Mouse (Mus musculus) limb, embryonic 13.5 days (tissue): ENCODE data around the gene Itpr3. TPM values are rescaled to one million over a fixed set of nuclear protein-coding genes. Genes with fewer than 3 reads are reported as not detected.
A peak's percentile ranks its signal among the peaks of the same experiment; 100 is the strongest.

ENCODE experiments used
- ATAC-seq: fragments of 200-750 bp; cut with Nextera tagmentation; 2 replicates; pipeline ENCODE4 v1.8.0; 2017; ENCODE audit warnings: low read depth, moderate number of reproducible peaks, moderate TSS enrichment; ENCODE audit not compliant: low FRiP score
- H3K27ac ChIP-seq: fragments of 300-500 bp; sonication (generic); 2 replicates; pipeline ENCODE4 v1.5.1; 2015; ENCODE audit warnings: inconsistent platforms, mild to moderate bottlenecking, moderate library complexity
- H3K27me3 ChIP-seq: fragments of 300-500 bp; sonication (generic); 2 replicates; pipeline ENCODE4 v1.6.1; 2015; ENCODE audit warnings: mild to moderate bottlenecking, inconsistent platforms
- H3K36me3 ChIP-seq: fragments of 300-500 bp; sonication (generic); 2 replicates; pipeline ENCODE4 v1.6.1; 2015; ENCODE audit warnings: inconsistent platforms, mild to moderate bottlenecking, moderate library complexity
- H3K4me1 ChIP-seq: fragments of 300-500 bp; sonication (generic); 2 replicates; pipeline ENCODE4 v1.6.1; 2015; ENCODE audit warnings: inconsistent platforms
- H3K4me2 ChIP-seq: fragments of 300-500 bp; sonication (generic); replicated peaks from 2 replicates; pipeline ENCODE4 v1.6.1; 2015; ENCODE audit warnings: inconsistent platforms, mild to moderate bottlenecking, moderate library complexity
- H3K4me3 ChIP-seq: fragments of 300-500 bp; sonication (generic); 2 replicates; pipeline ENCODE4 v1.5.1; 2015; ENCODE audit warnings: moderate library complexity, mild to moderate bottlenecking, inconsistent platforms
- H3K9ac ChIP-seq: fragments of 300-500 bp; sonication (generic); 2 replicates; pipeline ENCODE4 v1.6.1; 2015; ENCODE audit warnings: mild to moderate bottlenecking, inconsistent platforms
- H3K9me3 ChIP-seq: fragments of 300-500 bp; sonication (generic); 2 replicates; pipeline ENCODE4 v1.6.1; 2016; ENCODE audit warnings: inconsistent platforms
- WGBS: fragments of 180-500 bp; shearing (Covaris S2); methylation state at CpG from one replicate; pipeline ENCODE4 v1.1.7; 2015; 5-methylcytosine and 5-hydroxymethylcytosine counted together
- polyA plus RNA-seq: library from polyadenylated mRNA; unstranded; fragments of >200 nt; fragmentation: Nextera tagmentation; extraction: Ambion mirVana; gene quantifications from 2 replicates; pipeline ENCODE4 v1.2.1, GENCODE M21; 2015

Gene Itpr3
- polyA plus RNA-seq, 1 experiment from 2014 or later: 3.3 TPM

DNA sequence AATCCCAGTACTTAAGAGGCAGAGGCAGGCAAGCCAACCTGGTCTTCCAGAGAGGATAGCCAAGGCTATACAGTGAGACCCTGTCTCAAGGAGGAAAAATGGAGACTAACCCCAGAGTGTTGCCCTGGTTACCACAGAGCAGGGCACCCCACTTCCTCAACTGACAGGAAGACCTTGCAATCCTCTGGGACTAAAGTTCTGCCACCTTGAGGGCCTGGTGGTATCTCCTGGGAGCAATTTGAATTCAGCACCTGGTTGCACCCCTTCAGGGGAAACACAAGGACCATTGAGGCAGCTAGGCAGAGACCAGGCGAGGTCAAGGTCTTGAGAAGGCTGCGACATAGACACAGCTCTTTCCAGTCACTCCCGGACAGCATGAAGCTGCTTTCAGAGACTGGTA lies 31.2 kb upstream of the Itpr3 start:
- Histone ChIP-seq H3K9me3 (no peaks in the 10 kb centered on the region), H3K27ac (no peak overlapping the region), H3K4me1 (peaks cover 14% of the 10 kb centered on the region), H3K4me2 (no peak overlapping the region), H3K36me3 (peaks cover 54% of the 10 kb centered on the region), H3K4me3 (no peak overlapping the region), H3K9ac (no peak overlapping the region), H3K27me3 (no peaks in the 10 kb centered on the region)
- 92% methylated on average over 3 of the region's 3 CpGs for WGBS
- ATAC-seq: no peak

DNA sequence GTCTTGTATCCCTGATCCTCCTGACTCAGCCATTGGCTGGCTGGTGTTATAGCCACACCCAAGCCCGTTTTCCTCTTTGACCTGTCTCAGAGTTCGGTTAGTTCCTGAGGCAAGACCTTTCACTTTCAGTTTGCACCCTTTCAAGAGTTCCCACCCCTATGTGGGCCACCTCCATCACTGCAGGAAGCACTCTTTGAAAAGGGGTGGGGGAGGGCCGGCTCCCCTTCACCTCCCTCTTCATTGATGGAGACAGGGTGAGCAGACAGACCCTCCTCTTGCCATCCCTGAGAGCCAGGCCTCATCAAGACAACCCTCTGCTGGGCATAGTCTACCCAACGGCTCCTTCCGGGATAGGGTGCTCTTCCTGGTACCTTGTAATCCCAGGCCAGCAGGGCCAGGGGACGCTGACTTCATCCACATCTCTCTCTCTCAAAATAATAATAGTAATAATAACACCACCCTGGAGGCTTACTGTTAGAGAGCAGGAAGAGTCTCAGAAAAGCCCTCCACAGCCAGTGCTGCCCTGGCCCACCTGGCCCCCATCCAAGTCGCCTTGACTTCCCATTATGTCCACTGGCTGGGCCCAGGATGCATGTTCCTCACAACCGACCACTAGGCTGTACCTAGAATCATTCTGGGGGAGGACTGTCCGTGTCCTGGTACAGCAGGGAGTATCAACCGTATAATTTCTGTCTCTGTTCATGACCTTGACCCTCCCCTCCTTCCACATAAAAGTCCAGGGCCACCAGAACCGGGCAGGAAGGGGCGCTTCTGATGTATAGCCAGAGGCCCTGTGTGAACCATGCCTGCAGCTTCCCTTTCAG lies 29.4 kb upstream of the Itpr3 start:
- Histone ChIP-seq H3K27me3 (no peaks in the 10 kb centered on the region), H3K36me3 (peaks cover 36% of the 10 kb centered on the region), H3K9ac (peak overlapping the region; percentile 98), H3K4me3 (peak overlapping the region; percentile 78), H3K27ac (peak overlapping the region; percentile 81), H3K9me3 (no peaks in the 10 kb centered on the region), H3K4me1 (peaks cover 17% of the 10 kb centered on the region), H3K4me2 (peak overlapping the region; percentile 84)
- peak; percentile 5; the same call in 1 of the 2 replicates for ATAC-seq
- WGBS: 30% methylated on average over 12 of the region's 12 CpGs

DNA sequence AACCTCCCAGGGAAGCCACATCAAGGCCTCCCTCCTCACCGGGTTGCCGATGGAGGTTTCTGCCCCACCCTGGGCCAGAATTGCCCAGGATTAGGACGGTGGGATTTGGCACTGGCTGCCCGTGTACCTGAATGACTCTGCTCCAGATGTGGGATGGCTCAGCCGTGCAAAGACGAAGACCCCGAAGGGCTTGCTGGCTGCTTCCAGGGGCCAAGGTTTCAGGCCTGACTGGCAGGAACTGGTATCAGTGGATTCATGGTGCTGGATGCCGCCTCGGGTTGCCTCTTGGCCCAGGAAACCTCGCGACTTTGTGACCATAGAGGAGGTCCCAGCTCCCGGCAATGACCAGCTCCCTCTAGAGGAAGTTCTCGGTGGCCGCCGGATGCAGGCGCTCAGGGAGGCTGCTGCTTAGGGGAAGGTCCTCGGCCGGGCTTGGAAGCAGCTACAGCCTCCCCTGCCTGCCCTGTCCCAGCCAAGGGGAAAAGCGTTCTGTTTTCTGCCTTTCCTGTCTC lies 28.8 kb upstream of the Itpr3 start:
- Histone ChIP-seq H3K9ac (peak overlapping the region; percentile 98), H3K27me3 (no peaks in the 10 kb centered on the region), H3K27ac (peak overlapping the region; percentile 81), H3K36me3 (peaks cover 30% of the 10 kb centered on the region), H3K9me3 (no peaks in the 10 kb centered on the region), H3K4me1 (peaks cover 23% of the 10 kb centered on the region), H3K4me3 (peak overlapping the region; percentile 78), H3K4me2 (peak overlapping the region; percentile 84)
- ATAC-seq: peak; percentile 77
- 1% methylated on average over 19 of the region's 19 CpGs for WGBS

DNA sequence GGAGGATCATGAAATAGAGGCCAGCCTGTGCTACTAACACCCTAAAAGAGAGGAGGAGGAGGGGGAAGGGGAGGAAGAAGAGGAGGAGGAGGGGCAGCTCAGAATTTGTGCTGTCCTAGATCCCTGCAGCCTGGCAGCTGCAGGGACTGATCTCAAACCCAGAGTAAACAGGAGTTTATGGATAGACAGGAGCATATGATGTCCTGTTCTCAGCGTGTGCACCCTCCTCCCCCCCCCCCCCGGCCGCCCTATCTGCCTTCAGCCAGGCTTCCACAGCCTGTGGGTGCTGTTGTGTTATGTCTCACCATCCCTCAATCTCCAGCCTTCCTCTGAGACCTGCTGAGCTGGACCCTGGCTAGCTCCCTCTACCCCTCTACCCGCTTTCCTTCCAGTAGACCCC lies 28.2 kb upstream of the Itpr3 start, which contains the start of gene Bak1:
TSS of gene Bak1 (minus strand) at position 101 of the 400 bp plus-strand sequence.
- Histone ChIP-seq H3K9ac (peak within 1 kb of the TSS; percentile 98), H3K27me3 (no peaks in the 10 kb centered on the region), H3K27ac (peak within 1 kb of the TSS; percentile 81), H3K4me2 (peak within 1 kb of the TSS; percentile 84), H3K4me1 (peaks cover 23% of the 10 kb centered on the region), H3K36me3 (peaks cover 24% of the 10 kb centered on the region), H3K4me3 (peak within 1 kb of the TSS; percentile 78), H3K9me3 (no peaks in the 10 kb centered on the region)
- 55% methylated on average over 4 of the region's 4 CpGs for WGBS
- ATAC-seq: peak; percentile 7; the same call in 1 of the 2 replicates

DNA sequence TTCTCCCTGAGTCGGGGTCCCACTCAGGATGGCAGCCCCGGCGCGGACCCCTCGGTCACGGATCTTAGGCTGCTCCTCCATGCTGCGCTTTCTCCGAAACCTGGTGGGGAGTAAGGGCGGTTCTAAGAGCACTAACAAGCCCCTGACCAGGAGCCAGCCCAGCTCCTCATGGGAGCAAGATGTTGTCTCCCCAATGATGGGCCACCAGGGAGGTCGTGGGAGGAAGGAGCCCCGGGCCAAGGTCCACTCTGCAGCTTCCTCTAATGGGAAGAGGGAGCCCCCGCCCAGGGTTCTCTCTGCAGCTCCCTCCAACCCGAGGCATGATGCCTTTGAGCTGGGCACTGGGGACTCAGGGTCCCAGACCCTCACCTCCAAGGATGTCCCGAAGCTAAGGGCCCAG lies 27.7 kb upstream of the Itpr3 start:
- H3K27me3 ChIP-seq: no peaks in the 10 kb centered on the region
- H3K36me3 ChIP-seq: peaks cover 19% of the 10 kb centered on the region
- no peak overlapping the region for H3K27ac ChIP-seq
- no peaks in the 10 kb centered on the region for H3K9me3 ChIP-seq
- H3K9ac ChIP-seq: no peak overlapping the region
- no peak overlapping the region for H3K4me3 ChIP-seq
- ATAC-seq: no peak
- WGBS: 91% methylated on average over 14 of the region's 14 CpGs
- H3K4me1 ChIP-seq: peaks cover 23% of the 10 kb centered on the region
- no peak overlapping the region for H3K4me2 ChIP-seq

DNA sequence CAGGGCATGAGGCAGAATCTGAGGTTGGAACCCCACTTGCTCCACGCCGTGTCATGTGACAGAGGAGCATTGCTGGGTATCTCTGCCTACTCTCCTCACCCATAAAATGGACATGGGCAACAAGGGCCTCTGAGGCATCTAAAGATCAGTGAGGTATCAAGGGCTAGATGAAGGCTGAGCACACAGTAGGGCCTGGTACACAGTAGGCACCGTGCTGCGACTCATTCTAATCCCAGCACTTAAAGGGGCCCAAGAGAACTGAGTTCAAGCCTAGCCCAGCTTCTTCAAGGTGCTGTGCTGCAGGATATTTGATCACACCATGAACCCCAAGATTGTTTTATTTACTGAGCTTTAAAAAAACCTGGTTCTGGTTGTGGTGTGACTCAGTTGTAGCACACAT lies 26.2 kb upstream of the Itpr3 start:
- no peak overlapping the region for H3K9ac ChIP-seq
- H3K9me3 ChIP-seq: no peaks in the 10 kb centered on the region
- 89% methylated on average over 4 of the region's 4 CpGs for WGBS
- no peaks in the 10 kb centered on the region for H3K27me3 ChIP-seq
- H3K4me3 ChIP-seq: no peak overlapping the region
- H3K4me1 ChIP-seq: peaks cover 28% of the 10 kb centered on the region
- ATAC-seq: no peak
- peaks cover 4% of the 10 kb centered on the region; the same call in 1 of the 2 replicates for H3K36me3 ChIP-seq
- no peak overlapping the region for H3K4me2 ChIP-seq
- no peak overlapping the region for H3K27ac ChIP-seq

DNA sequence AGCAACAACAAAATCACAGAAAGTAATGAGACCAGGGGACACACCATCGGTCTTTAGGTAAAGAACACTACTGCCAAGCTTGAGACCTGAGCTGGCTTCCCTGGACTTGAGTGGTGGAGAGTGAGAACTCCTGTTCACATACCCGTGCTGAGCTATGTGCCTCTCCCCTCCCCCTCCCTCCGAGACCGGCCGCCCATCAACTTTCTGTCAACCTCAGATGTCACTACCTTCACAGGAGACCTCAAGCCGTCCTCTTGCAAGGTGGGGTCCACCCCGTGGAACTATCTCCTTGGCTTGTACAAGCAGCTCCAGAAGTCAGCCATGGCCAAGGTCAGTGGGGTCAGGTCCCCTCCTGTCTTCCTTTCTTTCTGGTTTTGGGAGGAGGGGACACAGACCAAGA lies 24.8 kb upstream of the Itpr3 start:
- Histone ChIP-seq H3K9me3 (no peaks in the 10 kb centered on the region), H3K9ac (no peak overlapping the region), H3K4me2 (no peak overlapping the region; the same call in 1 of the 2 replicates), H3K36me3 (no peaks in the 10 kb centered on the region), H3K4me3 (no peak overlapping the region), H3K4me1 (peaks cover 28% of the 10 kb centered on the region), H3K27ac (no peak overlapping the region), H3K27me3 (no peaks in the 10 kb centered on the region)
- ATAC-seq: no peak
- 68% methylated on average over 7 of the region's 7 CpGs for WGBS

DNA sequence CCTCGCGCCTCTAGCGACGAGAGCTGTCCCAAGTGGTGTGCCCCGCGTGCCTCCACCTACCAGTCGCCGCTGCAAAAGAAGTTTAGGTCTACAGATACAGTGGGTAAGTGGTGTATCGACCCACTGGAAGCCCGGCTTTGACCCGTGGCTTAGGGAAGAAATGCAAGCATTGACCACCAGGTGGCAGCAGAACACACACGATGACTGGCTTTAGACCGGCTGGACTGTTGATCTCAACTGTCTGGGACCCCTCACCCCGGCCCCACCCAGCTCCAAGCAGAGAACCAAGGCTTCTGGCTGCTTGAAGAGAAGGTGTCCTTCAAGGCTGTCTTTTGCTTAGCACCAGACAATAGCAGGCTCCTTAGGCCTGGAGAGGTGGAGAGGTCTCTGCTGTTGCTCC lies 24.2 kb upstream of the Itpr3 start:
- Histone ChIP-seq H3K9me3 (no peaks in the 10 kb centered on the region), H3K27ac (no peak overlapping the region), H3K4me3 (no peak overlapping the region), H3K27me3 (no peaks in the 10 kb centered on the region), H3K4me1 (peaks cover 26% of the 10 kb centered on the region), H3K36me3 (no peaks in the 10 kb centered on the region), H3K9ac (no peak overlapping the region), H3K4me2 (peak overlapping the region; percentile 19; the same call in 1 of the 2 replicates)
- ATAC-seq: peak; percentile 41; the same call in 1 of the 2 replicates
- 5% methylated on average over 14 of the region's 14 CpGs for WGBS

DNA sequence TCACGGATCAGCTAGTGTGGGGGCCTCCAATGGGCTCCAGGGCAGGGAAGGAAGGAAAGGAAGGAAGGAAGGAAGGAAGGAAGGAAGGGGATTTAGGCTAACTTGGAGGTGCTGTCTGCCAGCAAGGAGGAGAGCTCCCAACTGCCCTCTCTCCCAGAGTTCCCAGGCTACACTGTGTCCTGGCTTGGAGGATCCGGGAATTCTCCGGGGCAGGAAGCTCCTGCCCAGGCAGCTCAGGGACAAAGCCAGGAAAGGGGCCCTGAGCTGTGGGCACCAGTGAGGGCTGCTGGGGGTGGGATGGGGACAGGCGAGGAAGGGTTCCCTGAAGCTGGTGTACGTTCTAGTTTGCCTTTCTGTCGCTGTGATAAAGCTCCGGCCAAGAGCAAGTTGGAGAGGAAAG lies 20.6 kb upstream of the Itpr3 start:
- Histone ChIP-seq H3K9ac (0 out of 2 replicates have a peak overlapping the region, but pooled peaks have one; percentile 50), H3K36me3 (no peaks in the 10 kb centered on the region), H3K4me2 (no peak overlapping the region), H3K4me3 (no peak overlapping the region), H3K27ac (peak overlapping the region; percentile 33; the same call in 1 of the 2 replicates), H3K9me3 (no peaks in the 10 kb centered on the region), H3K4me1 (peaks cover 58% of the 10 kb centered on the region), H3K27me3 (no peaks in the 10 kb centered on the region)
- no peak for ATAC-seq
- WGBS: 71% methylated on average over 7 of the region's 7 CpGs

DNA sequence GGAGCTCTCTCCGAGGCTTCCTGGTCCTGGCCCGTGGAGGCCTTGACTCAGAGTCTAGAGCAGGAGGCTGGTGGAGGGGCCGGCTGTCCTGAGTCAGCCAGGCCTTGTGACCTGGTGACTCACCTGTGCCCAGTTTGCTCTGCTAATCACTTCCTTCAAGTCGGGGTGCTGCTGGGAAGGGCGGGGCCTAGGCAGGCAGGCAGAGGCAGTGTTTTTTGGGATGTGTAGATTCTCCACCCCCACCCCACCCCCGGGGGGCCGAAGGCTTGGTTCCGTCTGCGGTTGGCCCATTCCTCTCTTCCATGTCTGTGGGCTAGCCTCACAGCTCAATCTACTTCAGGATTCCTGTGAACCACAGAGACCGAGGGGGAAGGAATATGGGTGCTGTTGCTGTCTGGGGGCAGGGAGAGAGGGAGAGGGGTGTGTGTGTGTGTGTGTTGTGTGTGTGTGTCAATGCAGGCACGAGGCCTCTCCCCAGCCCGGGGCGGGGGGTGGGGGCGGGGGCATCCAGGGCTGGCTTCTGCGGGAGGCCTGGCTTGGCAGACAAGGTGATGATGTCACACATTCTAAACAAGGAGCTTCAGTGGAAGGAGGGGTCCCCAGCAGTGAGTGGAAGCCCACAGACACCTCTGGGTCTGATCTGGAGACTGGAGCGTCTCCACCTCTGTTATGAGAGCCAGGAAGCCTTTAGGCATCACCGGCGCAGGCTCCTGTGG lies 18.6 kb upstream of the Itpr3 start:
- H3K4me3 ChIP-seq: no peak overlapping the region
- peaks cover 55% of the 10 kb centered on the region for H3K4me1 ChIP-seq
- no peak overlapping the region for H3K9ac ChIP-seq
- no peaks in the 10 kb centered on the region for H3K36me3 ChIP-seq
- peak; percentile 57; the same call in 1 of the 2 replicates for ATAC-seq
- no peaks in the 10 kb centered on the region for H3K9me3 ChIP-seq
- H3K4me2 ChIP-seq: peak overlapping the region; percentile 23; the same call in 1 of the 2 replicates
- no peaks in the 10 kb centered on the region for H3K27me3 ChIP-seq
- peak overlapping the region; percentile 52 for H3K27ac ChIP-seq
- WGBS: 33% methylated on average over 16 of the region's 18 CpGs

DNA sequence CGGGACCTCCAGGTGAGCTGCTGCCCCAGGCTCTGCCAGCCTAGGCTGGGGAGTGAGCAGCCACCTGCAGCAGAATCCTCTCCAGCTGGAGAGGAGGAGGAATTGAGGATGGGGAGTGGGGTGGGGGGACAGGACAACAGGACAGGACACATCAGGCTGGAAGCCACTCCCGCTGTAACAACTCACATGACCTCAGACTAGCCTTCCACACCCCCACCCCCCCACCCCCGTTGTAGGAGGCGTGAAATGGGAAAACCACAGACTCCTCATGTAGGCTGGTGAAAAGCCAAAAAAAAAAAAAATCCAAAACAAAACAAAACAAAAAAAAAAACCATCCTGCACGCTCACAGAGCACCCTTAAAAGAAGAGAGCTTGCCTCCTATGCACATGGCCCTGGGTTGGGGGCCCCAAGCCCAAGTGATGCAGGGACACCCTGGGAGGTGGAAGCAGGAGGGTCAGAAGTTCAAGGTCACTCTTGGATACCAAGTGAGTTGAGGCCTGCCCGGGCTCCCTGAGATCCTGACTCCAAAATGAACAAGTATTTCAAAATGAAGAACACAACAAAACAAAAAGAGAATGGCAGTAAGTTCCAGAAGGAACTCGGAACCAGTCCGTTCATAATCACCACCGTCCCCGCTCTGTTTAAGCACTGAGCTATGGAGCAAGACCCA lies 17.5 kb upstream of the Itpr3 start:
- Histone ChIP-seq H3K4me1 (peaks cover 55% of the 10 kb centered on the region), H3K9me3 (no peaks in the 10 kb centered on the region), H3K4me2 (peak overlapping the region; percentile 55), H3K9ac (0 out of 2 replicates have a peak overlapping the region, but pooled peaks have one; percentile 40), H3K27ac (peak overlapping the region; percentile 81), H3K36me3 (no peaks in the 10 kb centered on the region), H3K27me3 (no peaks in the 10 kb centered on the region), H3K4me3 (no peak overlapping the region)
- 56% methylated on average over 10 of the region's 10 CpGs for WGBS
- no peak for ATAC-seq
